In genomic region chr7:84001516-84001915, GRCm38 (mm10) we compare ENCODE assay signal across 14 mouse cellular contexts.
A peak's percentile ranks its signal among the peaks of the same experiment; 100 is the strongest.
DNase-seq lines count a peak whose midpoint lies in the region; ATAC-seq lines count a peak whose summit lies in the region.
"Had no signal": no experiment of that assay in that cellular context is flagged by ENCODE, and none has a peak within 500 bp of the region (broad histone marks: within the 10 kb centered on the region; RNA-seq: fewer than 3 reads in every experiment).

No protein-coding gene starts in this region.

- peak overlapping the region; percentile 20; the same call in 1 of the 2 replicates for H3K27ac ChIP-seq in hindbrain, embryonic 15.5 days (replicated peaks)
- H3K27ac ChIP-seq in hindbrain, embryonic 11.5 days (ENCODE audit: low read depth, low read length) = no peak overlapping the region
- H3K27ac ChIP-seq in neural tube, embryonic 15.5 days (replicated peaks) = no peak overlapping the region
- H3K27ac ChIP-seq: gastrocnemius, adult 2 months; heart, adult 2 months; liver, embryonic 13.5 days had no signal

- H3K4me1 ChIP-seq in hindbrain, embryonic 15.5 days (replicated peaks) = no peaks in the 10 kb centered on the region
- H3K4me1 ChIP-seq in hindbrain, embryonic 11.5 days (replicated peaks; ENCODE audit: control insufficient read depth, insufficient read depth, low read length) = no peaks in the 10 kb centered on the region
- no peaks in the 10 kb centered on the region for H3K4me1 ChIP-seq in neural tube, embryonic 15.5 days

- no peak for DNase-seq in hindbrain, embryonic 11.5 days (ENCODE audit: low spot score)
- peak; percentile 4 for DNase-seq in right cerebral cortex, adult 18-20 months
- no peak for DNase-seq in right cerebral cortex, postnatal 36 days (ENCODE audit: low spot score in 2 of 2)
- peak; percentile 50 for DNase-seq in brain, embryonic 18.5 days (ENCODE audit: low read depth, low spot score)
- no peak for DNase-seq in urinary bladder, adult 18-20 months (ENCODE audit: low spot score in 2 of 2)
- DNase-seq: adrenal gland, postnatal 36 days; cerebellum, postnatal 14 days; gastrocnemius, adult 2 months; heart, adult 2 months; liver, embryonic 13.5 days had no signal

- no peak overlapping the region for H3K4me2 ChIP-seq in hindbrain, embryonic 15.5 days
- no peak overlapping the region for H3K4me2 ChIP-seq in hindbrain, embryonic 11.5 days (replicated peaks; ENCODE audit: low read depth, low read length)
- H3K4me2 ChIP-seq in neural tube, embryonic 15.5 days = no peak overlapping the region
- H3K4me2 ChIP-seq: liver, embryonic 13.5 days had no signal

- no peaks in the 10 kb centered on the region for H3K27me3 ChIP-seq in hindbrain, embryonic 15.5 days
- H3K27me3 ChIP-seq in hindbrain, embryonic 11.5 days (ENCODE audit: control insufficient read depth, insufficient read depth, low read length) = no peaks in the 10 kb centered on the region
- H3K27me3 ChIP-seq in neural tube, embryonic 15.5 days (replicated peaks) = no peaks in the 10 kb centered on the region
- H3K27me3 ChIP-seq: liver, embryonic 13.5 days had no signal

- no peaks in the 10 kb centered on the region for H3K9me3 ChIP-seq in hindbrain, embryonic 15.5 days
- no peaks in the 10 kb centered on the region for H3K9me3 ChIP-seq in hindbrain, embryonic 11.5 days (ENCODE audit: control insufficient read depth, low read length)
- no peaks in the 10 kb centered on the region for H3K9me3 ChIP-seq in neural tube, embryonic 15.5 days (replicated peaks)
- H3K9me3 ChIP-seq: liver, embryonic 13.5 days had no signal

- no peaks in the 10 kb centered on the region for H3K36me3 ChIP-seq in hindbrain, embryonic 15.5 days
- no peaks in the 10 kb centered on the region for H3K36me3 ChIP-seq in hindbrain, embryonic 11.5 days (ENCODE audit: control insufficient read depth, insufficient read depth, low read length)
- no peaks in the 10 kb centered on the region for H3K36me3 ChIP-seq in neural tube, embryonic 15.5 days
- H3K36me3 ChIP-seq: liver, embryonic 13.5 days had no signal

- peak; percentile 87 for ATAC-seq in hindbrain, embryonic 15.5 days (ENCODE audit: low FRiP score, low read depth)
- no peak for ATAC-seq in hindbrain, embryonic 11.5 days (ENCODE audit: low FRiP score)
- ATAC-seq in neural tube, embryonic 15.5 days (ENCODE audit: low FRiP score) = peak; percentile 73; the same call in 1 of the 2 replicates
- ATAC-seq: inflammation-experienced regulatory T-cells, adult 6 months had no signal

- no peak overlapping the region for H3K9ac ChIP-seq in hindbrain, embryonic 15.5 days
- no peak overlapping the region for H3K9ac ChIP-seq in hindbrain, embryonic 11.5 days (ENCODE audit: low read depth, low read length)
- no peak overlapping the region for H3K9ac ChIP-seq in neural tube, embryonic 15.5 days (replicated peaks)
- H3K9ac ChIP-seq: liver, embryonic 13.5 days had no signal

- no peak overlapping the region for H3K4me3 ChIP-seq in hindbrain, embryonic 15.5 days
- H3K4me3 ChIP-seq in hindbrain, embryonic 11.5 days (ENCODE audit: low read depth, low read length) = no peak overlapping the region
- H3K4me3 ChIP-seq in neural tube, embryonic 15.5 days (replicated peaks) = no peak overlapping the region
- H3K4me3 ChIP-seq: gastrocnemius, adult 2 months; heart, adult 2 months; liver, embryonic 13.5 days; myocyte had no signal

- 52% methylated on average over 3 of the region's 3 CpGs for WGBS in hindbrain, embryonic 15.5 days
- 86% methylated on average over 3 of the region's 3 CpGs for WGBS in hindbrain, embryonic 11.5 days
- 65% methylated on average over 3 of the region's 3 CpGs for WGBS in neural tube, embryonic 15.5 days

Comparison
In these comparisons a context has a peak if more than half of its experiments do, and no peak if none do; other contexts are left out.
1. DNase-seq: peak in right cerebral cortex, adult 18-20 months (single experiment) and brain, embryonic 18.5 days (single experiment); none in hindbrain, embryonic 11.5 days (single experiment), right cerebral cortex, postnatal 36 days (0 of 2) and urinary bladder, adult 18-20 months (0 of 2).